Mouse (Mus musculus) testis, postnatal 10 days (tissue): ENCODE data around the gene Gsap.
"Not testable (repeated sequence)": the region's sequence is repeated elsewhere in the genome, so short reads cannot be mapped to it uniquely, and the experiment has no call there.

Experiments
- DNase-seq: peaks from one replicate; pipeline ENCODE4 v3.0.0; 2021; ENCODE audit warnings: low spot score

Gsap gene

GRCm38 (mm10) chr5:21185764-21186685 is at the start of gene Gsap:
Gene Gsap (plus strand): TSS chr5:21186255.
- peak; percentile 64 for DNase-seq

DNA sequence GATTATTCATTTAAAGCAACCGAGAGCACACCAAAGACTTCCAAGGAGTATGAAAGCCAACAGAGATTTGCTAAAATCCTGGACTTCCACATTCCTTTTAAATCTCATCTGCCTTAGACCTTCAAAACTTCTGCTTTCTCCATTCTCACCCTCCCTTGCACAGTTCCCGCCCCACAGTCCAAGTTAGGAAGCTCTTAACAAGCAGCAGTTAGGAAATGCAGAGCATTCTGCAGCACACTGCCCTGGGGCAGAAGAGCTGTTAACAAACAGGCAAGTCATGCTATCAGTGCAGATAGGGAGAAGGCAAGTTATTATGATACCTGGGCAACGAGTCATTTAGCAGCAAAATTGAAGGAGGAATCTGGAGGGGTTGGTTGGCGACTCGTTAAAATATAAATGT is 49.5 kb upstream of the Gsap start:
- DNase-seq, result no peak

- DNase-seq, result peak; percentile 62
These were observed 46.5 kb upstream of the Gsap start for GRCm38 (mm10) chr5:21139505-21139904.

GRCm38 (mm10) chr5:21141133-21141551 is 44.9 kb upstream of the Gsap start:
- DNase-seq, result not testable (repeated sequence)

GRCm38 (mm10) chr5:21141626-21142025 is 44.4 kb upstream of the Gsap start:
- no peak for DNase-seq

GRCm38 (mm10) chr5:21143032-21143431 is 43.0 kb upstream of the Gsap start:
- DNase-seq, result no peak

DNA sequence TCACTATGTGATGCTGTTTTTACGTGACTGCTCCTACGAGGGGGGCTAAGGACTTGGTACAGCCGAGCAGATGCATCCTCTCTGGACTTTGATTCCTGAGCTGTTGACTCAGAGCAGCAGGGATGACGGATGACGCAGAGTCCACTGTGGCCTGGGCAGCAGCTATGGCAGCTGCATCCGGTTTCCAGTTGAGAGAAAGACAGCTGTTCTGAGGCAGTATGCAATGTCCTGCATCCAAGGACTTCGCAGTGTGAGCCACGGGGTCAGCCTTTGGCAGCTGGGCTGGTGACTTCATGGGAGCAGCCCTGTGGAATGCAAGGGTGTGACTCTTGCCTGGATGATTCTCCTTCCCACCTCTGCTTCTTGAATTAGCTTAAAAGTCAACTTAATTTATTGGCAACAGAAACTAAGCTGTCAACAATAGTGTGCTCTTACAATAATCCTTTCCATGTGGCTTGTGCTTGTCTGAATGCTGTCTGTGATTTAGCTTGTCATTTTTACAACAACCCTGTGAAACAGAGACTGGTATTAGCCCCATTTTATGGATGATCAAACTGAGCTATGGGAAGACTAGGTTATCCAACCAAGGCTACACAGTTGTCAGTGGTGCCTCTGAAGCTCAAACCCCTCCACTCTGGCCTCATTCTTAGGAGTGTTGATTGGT is 41.4 kb upstream of the Gsap start:
- DNase-seq, result peak; percentile 46

- DNase-seq, result no peak
These were observed 37.7 kb upstream of the Gsap start for GRCm38 (mm10) chr5:21148358-21148757.

- DNase-seq, result no peak
These were observed 32.4 kb upstream of the Gsap start for GRCm38 (mm10) chr5:21153672-21154071.

DNA sequence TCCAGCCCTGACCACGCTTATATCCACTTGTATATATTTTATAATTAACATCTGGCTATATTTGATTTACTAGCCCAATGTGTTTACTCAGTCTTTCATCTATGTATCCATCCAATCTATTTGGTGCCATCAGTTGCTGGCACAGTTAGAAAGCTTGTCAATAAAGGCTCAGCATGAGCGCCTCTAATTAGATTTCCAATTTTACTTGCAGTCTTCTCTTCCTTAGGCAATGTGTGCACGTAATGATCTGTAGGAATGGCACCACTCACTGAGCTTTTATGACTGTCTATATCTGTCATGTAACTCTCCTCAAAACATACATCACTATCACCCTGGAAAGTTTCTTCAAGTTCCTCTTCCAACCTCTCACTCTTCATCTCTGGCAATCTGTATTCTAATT is 29.3 kb upstream of the Gsap start:
- no peak for DNase-seq

GRCm38 (mm10) chr5:21159536-21159935 is 26.5 kb upstream of the Gsap start:
- no peak for DNase-seq

DNA sequence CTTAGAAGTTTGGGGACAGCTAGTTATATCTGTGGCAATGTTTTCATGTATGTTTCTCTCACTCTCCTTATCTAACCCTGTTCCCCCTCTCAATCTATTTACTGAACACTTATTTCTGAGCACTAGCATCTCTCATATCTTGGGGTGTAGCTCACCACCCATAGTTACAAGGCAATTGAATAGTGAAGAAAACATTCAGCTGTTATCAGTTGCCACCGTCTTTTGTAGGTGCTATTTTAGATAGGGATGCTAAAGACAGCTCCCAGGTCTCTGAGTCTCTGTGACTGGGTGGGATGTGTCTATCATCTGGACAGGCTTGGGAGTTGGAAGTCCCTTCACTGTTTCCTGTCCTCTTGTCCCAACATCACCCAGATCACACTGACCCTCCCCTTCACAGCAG is 25.3 kb upstream of the Gsap start:
- no peak for DNase-seq

DNA sequence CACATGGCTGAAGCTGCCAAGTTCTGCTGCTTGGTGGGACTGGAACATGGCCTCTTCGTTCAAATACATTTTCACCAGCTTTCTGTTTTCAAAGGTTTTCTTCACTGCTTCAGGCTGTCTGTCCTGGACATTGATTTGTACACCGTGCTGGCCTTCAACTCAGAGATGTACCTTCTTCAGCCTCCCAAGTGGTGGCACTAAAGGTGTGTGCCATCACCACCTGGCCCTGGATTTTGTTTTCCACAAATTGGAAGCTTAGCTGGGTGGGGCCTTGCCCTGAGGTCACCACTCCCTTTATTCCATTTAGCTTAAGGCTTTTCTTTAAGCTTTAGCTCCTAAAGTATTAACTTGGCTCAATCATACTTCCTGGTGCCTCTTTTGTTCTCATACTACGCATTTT is 22.6 kb upstream of the Gsap start:
- no peak for DNase-seq

DNA sequence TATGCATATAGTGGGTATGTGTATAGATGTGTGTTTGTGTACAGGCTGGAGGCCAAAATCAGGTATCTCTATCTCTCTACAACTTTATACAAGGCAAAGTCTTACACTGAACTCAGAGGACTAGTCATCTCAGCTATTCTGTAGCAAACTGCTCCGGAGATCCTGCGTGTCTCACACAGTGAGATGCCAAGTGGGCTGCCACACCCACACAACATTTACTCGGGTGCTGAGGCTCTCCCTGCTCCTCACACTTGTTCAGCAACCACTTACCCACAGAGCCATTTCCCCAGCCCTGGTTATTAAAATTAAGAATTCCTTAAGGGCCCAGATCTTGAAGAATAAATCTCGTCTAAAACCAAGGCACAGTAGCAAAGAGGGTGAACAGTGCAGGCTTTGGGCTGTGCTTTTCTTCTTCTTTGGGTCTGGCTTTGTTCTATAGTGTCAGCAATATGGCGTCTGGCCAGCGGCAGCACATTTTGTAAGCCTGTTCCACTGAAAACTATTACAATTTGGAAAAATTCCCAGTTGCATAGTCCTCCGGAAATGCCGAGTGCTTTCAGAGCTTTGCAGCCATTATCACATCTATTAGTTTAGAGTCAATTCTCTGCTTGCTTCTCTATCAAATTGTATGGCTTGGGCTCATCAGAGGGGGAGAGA is 17.2 kb upstream of the Gsap start:
- DNase-seq, result no peak

DNA sequence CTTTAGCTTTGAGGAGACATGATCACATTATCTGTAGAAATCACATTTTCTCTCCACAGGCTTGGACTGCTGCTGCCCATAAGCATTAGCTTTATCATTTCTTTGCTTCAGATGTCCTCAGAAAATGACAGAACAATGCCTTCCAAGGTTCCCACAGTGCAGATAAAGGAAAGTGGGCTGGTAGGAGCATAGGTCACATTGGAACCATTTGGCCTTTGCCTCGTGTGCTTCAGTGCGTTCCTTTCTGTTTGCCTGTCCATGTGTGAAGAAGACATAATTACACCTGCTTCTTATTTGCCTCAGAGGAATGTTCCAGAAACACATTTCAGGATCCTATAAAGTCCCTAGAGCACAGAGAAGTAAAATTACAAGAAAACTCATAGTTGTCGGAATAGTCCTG is 16.7 kb upstream of the Gsap start:
- DNase-seq, result no peak

DNA sequence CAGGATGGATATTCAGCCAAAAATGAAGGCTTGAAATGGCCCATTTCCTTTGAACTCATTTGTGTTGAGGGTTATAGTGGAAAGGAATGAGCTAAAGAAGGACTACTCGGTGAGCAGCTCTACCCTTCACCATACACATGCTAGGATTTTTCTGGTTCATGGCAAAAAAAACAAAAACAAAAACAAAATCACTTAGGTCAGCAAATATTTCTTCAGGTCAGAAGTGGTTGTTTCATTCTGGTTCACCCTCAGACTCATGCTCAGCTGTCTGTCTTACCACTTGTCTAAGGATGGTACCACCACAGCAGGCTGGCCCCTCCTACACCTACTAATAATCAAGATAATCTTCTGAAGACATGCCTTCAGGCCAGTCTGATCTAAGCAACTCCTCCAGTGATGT is 16.2 kb upstream of the Gsap start:
- DNase-seq, result no peak

DNA sequence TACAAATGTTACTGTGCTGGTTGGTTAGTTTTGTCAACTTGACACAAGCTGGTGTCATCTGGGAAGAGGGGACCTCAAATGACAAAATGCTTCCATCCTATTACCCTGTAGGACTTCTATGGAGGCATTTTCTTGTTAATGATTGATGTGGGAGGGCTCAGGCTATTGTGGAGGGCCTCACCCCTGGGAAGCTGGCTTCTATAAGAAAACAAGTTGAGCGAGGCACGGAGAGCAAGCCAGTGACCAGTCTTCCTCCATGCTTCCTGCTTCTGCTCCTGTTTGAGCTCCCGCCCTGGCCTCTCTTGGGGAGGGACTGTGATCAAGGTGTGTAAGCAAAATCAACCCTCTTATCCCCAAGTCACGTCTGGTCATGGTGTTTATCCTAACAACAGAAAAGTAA is 15.6 kb upstream of the Gsap start:
- DNase-seq, result no peak

DNA sequence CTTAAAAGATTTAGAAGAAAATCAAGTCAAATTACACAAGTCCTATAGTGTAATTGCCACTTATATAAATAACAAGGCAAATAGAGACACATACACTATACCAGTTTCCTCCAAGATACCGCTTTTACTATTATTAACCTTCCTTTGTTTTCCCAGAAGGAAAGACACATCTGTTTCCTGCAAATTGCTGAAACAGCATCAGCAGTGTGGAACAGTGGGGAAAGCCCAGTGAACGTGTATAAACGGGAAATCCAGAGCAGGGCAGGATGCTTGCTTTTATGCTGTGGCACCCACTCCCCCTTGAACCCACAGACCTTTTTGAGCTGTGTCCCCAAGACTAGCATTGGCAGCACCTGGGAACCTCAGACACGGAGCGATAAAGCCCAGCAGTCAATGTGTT is 15.2 kb upstream of the Gsap start:
- DNase-seq, result no peak

DNA sequence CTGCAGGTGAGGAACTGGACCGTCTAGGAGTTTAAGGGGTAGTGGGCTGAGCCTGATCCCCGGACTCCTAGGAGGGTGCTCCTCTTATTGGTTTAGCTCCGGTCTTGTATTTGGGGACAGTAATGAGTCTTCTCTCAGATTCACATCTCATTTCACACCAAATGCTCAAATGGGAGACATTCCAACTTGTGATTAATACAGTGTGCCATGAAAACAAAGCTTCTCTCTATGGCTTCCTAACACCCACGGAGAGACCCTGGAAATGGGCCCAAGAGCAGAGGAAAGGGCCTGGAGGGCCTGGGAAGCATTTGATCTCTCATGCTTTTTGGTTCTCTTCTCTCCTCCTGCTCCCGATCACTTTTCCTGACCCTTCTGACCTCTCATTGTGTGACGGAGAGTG is 14.7 kb upstream of the Gsap start:
- DNase-seq, result no peak

GRCm38 (mm10) chr5:21172316-21172715 is 13.7 kb upstream of the Gsap start:
- DNase-seq, result no peak

- DNase-seq, result no peak
These were observed 10.6 kb upstream of the Gsap start for GRCm38 (mm10) chr5:21175132-21176112.

- no peak for DNase-seq
These were observed 6.6 kb upstream of the Gsap start for GRCm38 (mm10) chr5:21179496-21179895.
